Mouse (Mus musculus): Measurements from ENCODE around the gene Syde2. TPM values are rescaled to one million over a fixed set of nuclear protein-coding genes. Genes with fewer than 3 reads are reported as not detected.
"Not testable (repeated sequence)": the region's sequence is repeated elsewhere in the genome, so short reads cannot be mapped to it uniquely, and the experiment has no call there.

Gene Syde2
- polyA plus RNA-seq, 1 experiment from 2014 or later: 0.50 TPM

DNA sequence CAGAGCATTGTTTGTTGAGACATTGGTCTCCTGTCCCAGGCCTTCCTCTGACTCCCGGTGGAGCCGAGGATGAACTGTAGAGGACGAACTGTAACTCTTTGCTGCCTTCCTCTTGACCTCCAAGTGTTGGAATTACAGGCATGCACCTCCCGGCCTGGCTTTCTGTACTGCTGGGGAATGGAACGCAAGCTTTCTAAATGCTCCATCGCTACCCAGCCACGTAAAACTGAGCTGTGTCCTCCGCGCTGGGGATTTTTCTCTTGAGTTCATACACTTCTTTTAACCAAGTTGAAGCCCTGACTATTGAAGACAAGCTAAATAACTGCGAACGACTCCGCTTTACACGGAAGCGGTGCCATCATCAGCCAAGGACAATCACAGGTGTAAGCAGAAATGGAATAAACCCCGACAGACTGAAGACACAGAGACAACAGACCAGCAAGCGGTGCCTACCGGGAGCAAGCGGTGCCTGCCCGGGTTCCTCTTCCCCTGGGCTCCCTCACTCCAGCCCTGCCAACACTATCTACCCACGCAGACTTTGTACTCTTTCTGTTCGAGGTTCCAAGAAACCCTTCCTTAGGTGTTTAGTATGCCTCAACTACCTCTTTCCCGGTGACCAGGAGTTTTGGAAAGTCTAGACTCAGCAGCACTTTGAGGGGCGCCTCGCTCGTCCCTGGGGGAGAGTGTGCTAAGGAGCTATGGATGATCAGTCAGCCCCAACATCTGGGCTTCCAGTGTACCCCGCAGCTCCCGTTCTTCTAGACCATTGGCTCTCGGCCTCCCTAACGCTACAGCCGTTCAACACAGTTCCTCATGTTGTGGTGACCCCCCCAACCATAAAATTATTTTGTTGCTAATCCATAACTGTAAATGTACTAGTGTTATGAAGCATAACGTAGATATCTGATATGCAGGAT is 24.3 kb upstream of the Syde2 start:
- Histone ChIP-seq H3K4me1 (ENCODE audit: control insufficient read depth, insufficient read depth, low read length) (peaks cover 19% of the 10 kb centered on the region; the same call in 1 of the 2 replicates), H3K4me3 (replicated peaks; ENCODE audit: low read depth, low read length) (0 out of 2 replicates have a peak overlapping the region, but pooled peaks have one; percentile 9), H3K9ac (replicated peaks; ENCODE audit: low read length) (no peak overlapping the region), H3K4me2 (ENCODE audit: low read length) (peak overlapping the region; percentile 42), H3K27ac (replicated peaks; ENCODE audit: low read depth, low read length) (0 out of 2 replicates have a peak overlapping the region, but pooled peaks have one; percentile 37), H3K36me3 (ENCODE audit: control insufficient read depth, insufficient read depth, low read length) (no peaks in the 10 kb centered on the region), H3K27me3 (ENCODE audit: control insufficient read depth, insufficient read depth, low read length) (peaks cover 15% of the 10 kb centered on the region; the same call in 1 of the 2 replicates), H3K9me3 (ENCODE audit: control insufficient read depth, low read length) (no peaks in the 10 kb centered on the region)
- ATAC-seq (ENCODE audit: low FRiP score, low TSS enrichment): 0 out of 2 replicates have a peak, but pooled peaks have one; percentile 12
- peak; percentile 33 for DNase-seq
- 17% methylated on average over 31 of the region's 31 CpGs for WGBS

DNA sequence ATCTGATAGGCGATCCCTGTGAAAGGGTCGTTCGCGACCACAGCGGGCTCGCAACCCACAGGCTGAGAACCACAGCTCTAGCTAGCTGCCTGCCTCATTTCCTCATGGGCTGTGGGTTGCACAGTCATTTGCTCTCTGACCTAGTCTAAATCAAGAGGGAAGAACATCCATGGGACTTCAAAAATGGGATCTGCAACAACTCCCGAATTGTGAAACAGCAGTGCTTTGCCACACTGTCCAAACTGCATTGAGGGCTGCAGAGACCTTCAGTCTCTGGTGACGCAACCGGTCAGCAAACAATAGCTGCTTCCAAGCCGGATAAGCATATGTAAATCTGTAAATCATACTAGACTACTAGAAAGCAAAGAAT is 23.7 kb upstream of the Syde2 start:
- ATAC-seq (ENCODE audit: low FRiP score, low TSS enrichment): peak; percentile 77; the same call in 1 of the 2 replicates
- Histone ChIP-seq H3K27ac (replicated peaks; ENCODE audit: low read depth, low read length) (0 out of 2 replicates have a peak overlapping the region, but pooled peaks have one; percentile 37), H3K4me1 (ENCODE audit: control insufficient read depth, insufficient read depth, low read length) (peaks cover 19% of the 10 kb centered on the region; the same call in 1 of the 2 replicates), H3K9me3 (ENCODE audit: control insufficient read depth, low read length) (no peaks in the 10 kb centered on the region), H3K9ac (replicated peaks; ENCODE audit: low read length) (no peak overlapping the region), H3K27me3 (ENCODE audit: control insufficient read depth, insufficient read depth, low read length) (peaks cover 15% of the 10 kb centered on the region; the same call in 1 of the 2 replicates), H3K4me3 (replicated peaks; ENCODE audit: low read depth, low read length) (0 out of 2 replicates have a peak overlapping the region, but pooled peaks have one; percentile 9), H3K4me2 (ENCODE audit: low read length) (peak overlapping the region; percentile 42), H3K36me3 (ENCODE audit: control insufficient read depth, insufficient read depth, low read length) (no peaks in the 10 kb centered on the region)
- 15% methylated on average over 10 of the region's 10 CpGs for WGBS
- peak; percentile 63 for DNase-seq

DNA sequence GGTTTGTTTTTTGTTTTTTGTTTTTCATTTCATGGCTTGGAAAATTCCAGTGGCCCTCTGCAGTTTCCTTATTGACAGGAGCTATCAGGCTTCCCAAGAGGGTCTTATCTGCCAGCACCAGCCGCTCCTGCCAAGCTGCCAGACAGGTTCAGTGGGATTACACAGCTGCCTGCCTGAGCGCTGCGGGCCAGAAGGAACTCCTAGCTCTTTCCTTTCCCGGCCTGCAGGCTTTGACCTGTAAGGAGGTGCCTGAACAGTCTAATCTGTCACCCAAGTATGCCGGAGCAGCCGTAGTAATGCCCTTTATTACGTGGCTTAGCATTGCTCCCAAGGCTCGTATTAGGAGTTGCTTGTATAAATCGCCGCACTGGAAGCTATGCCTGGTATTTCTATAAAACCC is 23.2 kb upstream of the Syde2 start:
- Histone ChIP-seq H3K9me3 (ENCODE audit: control insufficient read depth, low read length) (no peaks in the 10 kb centered on the region), H3K27me3 (ENCODE audit: control insufficient read depth, insufficient read depth, low read length) (peaks cover 15% of the 10 kb centered on the region; the same call in 1 of the 2 replicates), H3K36me3 (ENCODE audit: control insufficient read depth, insufficient read depth, low read length) (no peaks in the 10 kb centered on the region), H3K4me2 (ENCODE audit: low read length) (peak overlapping the region; percentile 42), H3K9ac (replicated peaks; ENCODE audit: low read length) (no peak overlapping the region), H3K27ac (replicated peaks; ENCODE audit: low read depth, low read length) (no peak overlapping the region), H3K4me3 (replicated peaks; ENCODE audit: low read depth, low read length) (no peak overlapping the region), H3K4me1 (ENCODE audit: control insufficient read depth, insufficient read depth, low read length) (peaks cover 19% of the 10 kb centered on the region; the same call in 1 of the 2 replicates)
- ATAC-seq (ENCODE audit: low FRiP score, low TSS enrichment) (peak; percentile 85; the same call in 1 of the 2 replicates), DNase-seq (peak; percentile 83)
- 10% methylated on average over 10 of the region's 10 CpGs for WGBS

DNA sequence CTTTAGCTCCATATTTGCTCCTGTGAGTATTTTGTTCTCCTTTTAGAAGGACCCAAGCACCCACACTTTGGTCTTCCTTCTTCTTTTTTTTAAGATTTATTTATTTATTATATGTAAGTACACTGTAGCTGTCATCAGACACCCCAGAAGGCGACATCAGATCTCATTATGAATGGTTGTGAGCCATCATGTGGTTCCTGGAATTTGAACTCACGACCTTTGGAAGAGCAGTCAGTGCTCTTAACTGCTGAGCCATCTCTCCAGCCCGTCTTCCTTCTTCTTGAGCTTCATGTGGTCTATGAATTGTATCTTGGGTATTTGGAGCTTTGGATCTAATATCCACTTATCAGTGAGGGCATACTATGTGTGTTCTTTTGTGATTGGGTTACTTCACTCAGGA is 22.1 kb upstream of the Syde2 start:
- not testable (repeated sequence) for H3K27ac ChIP-seq (replicated peaks; ENCODE audit: low read depth, low read length); H3K36me3 ChIP-seq (ENCODE audit: control insufficient read depth, insufficient read depth, low read length); H3K4me2 ChIP-seq (ENCODE audit: low read length); H3K9me3 ChIP-seq (ENCODE audit: control insufficient read depth, low read length); DNase-seq; H3K9ac ChIP-seq (replicated peaks; ENCODE audit: low read length); ATAC-seq (ENCODE audit: low FRiP score, low TSS enrichment); H3K4me3 ChIP-seq (replicated peaks; ENCODE audit: low read depth, low read length)
- Histone ChIP-seq H3K4me1 (ENCODE audit: control insufficient read depth, insufficient read depth, low read length) (peaks cover 19% of the 10 kb centered on the region; the same call in 1 of the 2 replicates), H3K27me3 (ENCODE audit: control insufficient read depth, insufficient read depth, low read length) (peaks cover 15% of the 10 kb centered on the region; the same call in 1 of the 2 replicates)
- WGBS: 80% methylated on average over 3 of the region's 3 CpGs

DNA sequence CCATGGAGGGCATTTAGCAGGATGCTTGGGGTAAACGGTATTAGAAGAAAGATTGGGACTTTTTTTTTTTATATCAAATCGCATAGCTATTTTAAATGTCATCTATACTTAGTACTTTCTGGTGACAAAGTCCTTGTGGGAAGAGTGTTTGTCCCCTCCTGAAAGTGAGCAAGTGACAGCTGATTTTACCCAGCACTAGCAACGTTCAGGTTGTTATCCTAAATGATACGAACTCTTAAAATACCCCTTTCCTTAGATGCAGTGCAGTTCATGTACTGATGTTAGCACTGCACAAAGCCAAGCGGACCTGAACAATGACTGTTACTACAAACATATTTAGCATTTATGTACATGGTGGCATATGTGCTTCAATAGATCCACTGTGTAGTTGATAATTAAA is 20.9 kb upstream of the Syde2 start:
- Histone ChIP-seq H3K9ac (replicated peaks; ENCODE audit: low read length) (no peak overlapping the region), H3K27me3 (ENCODE audit: control insufficient read depth, insufficient read depth, low read length) (peaks cover 13% of the 10 kb centered on the region; the same call in 1 of the 2 replicates), H3K4me3 (replicated peaks; ENCODE audit: low read depth, low read length) (no peak overlapping the region), H3K36me3 (ENCODE audit: control insufficient read depth, insufficient read depth, low read length) (no peaks in the 10 kb centered on the region), H3K4me1 (ENCODE audit: control insufficient read depth, insufficient read depth, low read length) (peaks cover 19% of the 10 kb centered on the region; the same call in 1 of the 2 replicates), H3K9me3 (ENCODE audit: control insufficient read depth, low read length) (no peaks in the 10 kb centered on the region), H3K27ac (replicated peaks; ENCODE audit: low read depth, low read length) (no peak overlapping the region), H3K4me2 (ENCODE audit: low read length) (no peak overlapping the region)
- no peak for DNase-seq
- 92% methylated on average over 5 of the region's 5 CpGs for WGBS
- no peak for ATAC-seq (ENCODE audit: low FRiP score, low TSS enrichment)

DNA sequence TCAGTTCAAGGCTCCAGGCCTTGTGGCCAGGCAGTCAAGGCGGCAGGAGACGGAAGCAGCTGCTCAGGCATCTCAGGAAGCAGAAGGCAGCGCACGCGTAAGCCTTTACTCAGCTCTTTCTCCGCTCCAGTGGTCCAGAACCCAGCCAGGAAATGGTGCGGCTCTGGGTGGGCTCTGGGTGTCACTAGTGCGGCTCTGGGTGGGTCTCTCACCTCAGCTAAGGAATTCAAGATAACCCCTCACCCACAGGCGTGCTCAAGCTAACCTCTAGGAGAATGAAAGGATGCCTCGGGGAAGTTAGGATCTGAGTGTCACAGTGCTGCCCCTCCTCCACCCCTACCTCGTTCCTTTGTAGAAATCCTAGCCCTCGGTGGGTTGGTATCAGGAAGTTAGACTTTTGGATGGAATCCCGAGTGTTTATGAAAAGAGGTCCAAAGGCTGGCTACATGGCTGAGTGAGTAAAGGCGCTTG is 18.6 kb upstream of the Syde2 start:
- ATAC-seq (ENCODE audit: low FRiP score, low TSS enrichment): no peak
- no peak overlapping the region for H3K9ac ChIP-seq (replicated peaks; ENCODE audit: low read length)
- no peak overlapping the region for H3K4me2 ChIP-seq (ENCODE audit: low read length)
- no peaks in the 10 kb centered on the region for H3K27me3 ChIP-seq (ENCODE audit: control insufficient read depth, insufficient read depth, low read length)
- 34% methylated on average over 14 of the region's 14 CpGs for WGBS
- no peak overlapping the region for H3K27ac ChIP-seq (replicated peaks; ENCODE audit: low read depth, low read length)
- peaks cover 2% of the 10 kb centered on the region; the same call in 1 of the 2 replicates for H3K9me3 ChIP-seq (ENCODE audit: control insufficient read depth, low read length)
- no peak overlapping the region for H3K4me3 ChIP-seq (replicated peaks; ENCODE audit: low read depth, low read length)
- no peak for DNase-seq
- H3K36me3 ChIP-seq (ENCODE audit: control insufficient read depth, insufficient read depth, low read length): no peaks in the 10 kb centered on the region
- peaks cover 9% of the 10 kb centered on the region; the same call in 1 of the 2 replicates for H3K4me1 ChIP-seq (ENCODE audit: control insufficient read depth, insufficient read depth, low read length)

DNA sequence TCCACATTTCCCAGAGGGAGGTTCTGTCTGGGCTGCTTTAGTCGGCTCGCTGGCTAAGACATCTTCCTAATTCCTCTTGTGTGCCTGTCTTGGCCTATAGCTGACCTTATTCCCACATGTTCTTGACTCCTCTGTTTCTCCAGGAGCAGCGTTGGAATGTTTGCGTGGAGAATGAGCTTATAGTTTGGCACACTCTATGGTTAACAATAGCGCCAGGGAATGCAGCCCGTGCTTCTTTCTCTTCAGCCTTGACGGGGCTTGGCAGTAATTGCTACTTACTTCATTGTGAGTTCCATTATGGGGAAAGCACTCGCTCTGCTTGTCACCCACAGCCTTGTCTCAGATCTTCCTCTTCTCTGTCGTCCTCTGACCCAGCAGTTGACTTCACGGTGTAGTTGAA is 16.2 kb upstream of the Syde2 start:
- H3K4me1 ChIP-seq (ENCODE audit: control insufficient read depth, insufficient read depth, low read length): no peaks in the 10 kb centered on the region
- H3K36me3 ChIP-seq (ENCODE audit: control insufficient read depth, insufficient read depth, low read length): no peaks in the 10 kb centered on the region
- no peak for DNase-seq
- ATAC-seq (ENCODE audit: low FRiP score, low TSS enrichment): no peak
- H3K9me3 ChIP-seq (ENCODE audit: control insufficient read depth, low read length): peaks cover 9% of the 10 kb centered on the region; the same call in 1 of the 2 replicates
- H3K4me3 ChIP-seq (replicated peaks; ENCODE audit: low read depth, low read length): no peak overlapping the region
- H3K27ac ChIP-seq (replicated peaks; ENCODE audit: low read depth, low read length): no peak overlapping the region
- H3K27me3 ChIP-seq (ENCODE audit: control insufficient read depth, insufficient read depth, low read length): no peaks in the 10 kb centered on the region
- H3K9ac ChIP-seq (replicated peaks; ENCODE audit: low read length): no peak overlapping the region
- WGBS: 26% methylated on average over 10 of the region's 10 CpGs
- H3K4me2 ChIP-seq (ENCODE audit: low read length): no peak overlapping the region

DNA sequence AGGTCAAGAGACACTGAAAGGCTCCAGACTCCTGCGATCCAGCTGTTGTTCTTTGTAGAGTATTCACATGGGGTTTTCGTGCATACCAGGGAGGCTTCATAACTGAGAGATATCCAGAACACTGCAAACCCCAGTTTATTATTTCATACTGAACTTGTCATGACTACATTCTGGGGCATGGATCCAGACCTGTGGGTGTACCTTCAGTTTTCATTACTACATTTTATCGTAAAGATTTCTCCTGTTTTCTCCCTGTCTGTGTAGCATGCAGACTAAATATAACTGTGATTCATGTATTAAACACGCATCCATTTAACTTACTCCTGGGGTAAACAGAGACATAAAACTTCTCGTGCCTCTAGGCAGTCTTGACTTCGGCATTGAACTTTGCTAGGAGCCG is 12.7 kb upstream of the Syde2 start:
- Histone ChIP-seq H3K36me3 (ENCODE audit: control insufficient read depth, insufficient read depth, low read length) (no peaks in the 10 kb centered on the region), H3K4me2 (ENCODE audit: low read length) (no peak overlapping the region), H3K9me3 (ENCODE audit: control insufficient read depth, low read length) (peaks cover 9% of the 10 kb centered on the region; the same call in 1 of the 2 replicates), H3K27ac (replicated peaks; ENCODE audit: low read depth, low read length) (no peak overlapping the region), H3K27me3 (ENCODE audit: control insufficient read depth, insufficient read depth, low read length) (no peaks in the 10 kb centered on the region), H3K4me3 (replicated peaks; ENCODE audit: low read depth, low read length) (no peak overlapping the region), H3K4me1 (ENCODE audit: control insufficient read depth, insufficient read depth, low read length) (no peaks in the 10 kb centered on the region), H3K9ac (replicated peaks; ENCODE audit: low read length) (no peak overlapping the region)
- ATAC-seq (ENCODE audit: low FRiP score, low TSS enrichment): no peak
- DNase-seq: no peak
- WGBS: 93% methylated on average over 7 of the region's 7 CpGs

Measured in midbrain, embryonic 14.5 days (tissue).